Mouse (Mus musculus) gonadal fat pad, adult 2 months (tissue): ENCODE measurements around the gene Slc36a1. TPM values are rescaled to one million over a fixed set of nuclear protein-coding genes. Genes with fewer than 3 reads are reported as not detected.

Experiments used
- DNase-seq: peaks from one replicate; pipeline ENCODE4 v3.0.0-alpha.2; 2012; ENCODE audit warnings: low read depth
- polyA plus RNA-seq: library from polyadenylated mRNA; depleted of rRNA; stranded (reverse); fragments of >200 nt; gene quantifications from 2 replicates; pipeline ENCODE4 v1.2.3, GENCODE M21; 2012

The Slc36a1 gene
- polyA plus RNA-seq, 1 experiment, result 9.0 TPM

- DNase-seq, result no peak
Measured at GRCm38 (mm10) chr11:55209032-55209431, 4.9 kb downstream of the Slc36a1 start.

GRCm38 (mm10) chr11:55209626-55210353 is 5.6 kb downstream of the Slc36a1 start:
- DNase-seq, result no peak

GRCm38 (mm10) chr11:55213518-55213917 is 9.4 kb downstream of the Slc36a1 start:
- no peak for DNase-seq

GRCm38 (mm10) chr11:55214161-55214560 is 10.0 kb downstream of the Slc36a1 start:
- no peak for DNase-seq

GRCm38 (mm10) chr11:55214978-55215377 is 10.8 kb downstream of the Slc36a1 start:
- no peak for DNase-seq

GRCm38 (mm10) chr11:55216061-55216460 is 11.9 kb downstream of the Slc36a1 start:
- DNase-seq, result no peak

GRCm38 (mm10) chr11:55216830-55217229 is 12.7 kb downstream of the Slc36a1 start:
- no peak for DNase-seq

GRCm38 (mm10) chr11:55217418-55217817 is 13.3 kb downstream of the Slc36a1 start:
- DNase-seq, result no peak

GRCm38 (mm10) chr11:55217880-55218279 is 13.7 kb downstream of the Slc36a1 start:
- DNase-seq, result no peak

GRCm38 (mm10) chr11:55218473-55218872 is 14.3 kb downstream of the Slc36a1 start:
- DNase-seq, result no peak

GRCm38 (mm10) chr11:55221306-55221705 is 17.2 kb downstream of the Slc36a1 start:
- DNase-seq, result no peak

GRCm38 (mm10) chr11:55231034-55231433 is 26.9 kb downstream of the Slc36a1 start:
- DNase-seq, result no peak

- DNase-seq, result no peak
Measured at GRCm38 (mm10) chr11:55234288-55234687, 30.1 kb downstream of the Slc36a1 start.

GRCm38 (mm10) chr11:55234791-55235190 is 30.6 kb downstream of the Slc36a1 start:
- no peak for DNase-seq

GRCm38 (mm10) chr11:55236815-55237214 is 32.7 kb downstream of the Slc36a1 start:
- no peak for DNase-seq

- no peak for DNase-seq
Measured at GRCm38 (mm10) chr11:55239496-55239895, 35.3 kb downstream of the Slc36a1 start.

GRCm38 (mm10) chr11:55240556-55240955 is 36.4 kb downstream of the Slc36a1 start:
- no peak for DNase-seq

GRCm38 (mm10) chr11:55250527-55250926 is 46.4 kb downstream of the Slc36a1 start:
- DNase-seq, result no peak

- DNase-seq, result no peak
Measured at GRCm38 (mm10) chr11:55253391-55253790, 49.2 kb downstream of the Slc36a1 start.

GRCm38 (mm10) chr11:55261105-55261504 is 57.0 kb downstream of the Slc36a1 start:
- DNase-seq, result no peak

GRCm38 (mm10) chr11:55262000-55262399 is 57.9 kb downstream of the Slc36a1 start:
- no peak for DNase-seq

- no peak for DNase-seq
Measured at GRCm38 (mm10) chr11:55264318-55264717, 60.2 kb downstream of the Slc36a1 start.

- DNase-seq, result no peak
Measured at GRCm38 (mm10) chr11:55265647-55266046, 61.5 kb downstream of the Slc36a1 start.

GRCm38 (mm10) chr11:55268580-55268979 is 64.4 kb downstream of the Slc36a1 start:
- DNase-seq, result no peak
